Mouse (Mus musculus): ENCODE results near the gene Ube2n. TPM values are rescaled to one million over a fixed set of nuclear protein-coding genes. Genes with fewer than 3 reads are reported as not detected.

The Ube2n gene
- polyA plus RNA-seq, 1 experiment from 2014 or later = 255 TPM

- no peaks in the 10 kb centered on the region for H3K27me3 ChIP-seq (ENCODE audit: control insufficient read depth, insufficient read depth, low read length)
- no peak overlapping the region for H3K27ac ChIP-seq (replicated peaks in 1 of 2; ENCODE audit: control insufficient read depth in 1 of 2, insufficient read depth in 1 of 2, low read depth in 2 of 2, low read length in 2 of 2)
- H3K4me3 ChIP-seq (ENCODE audit: control insufficient read depth in 1 of 2, insufficient read depth in 1 of 2, low read depth in 1 of 2, low read length in 2 of 2) = peak overlapping the region in 1 of 2 experiments; percentile 5; a peak in 2 of 4 replicates
- H3K4me1 ChIP-seq (ENCODE audit: control insufficient read depth in 2 of 2, insufficient read depth in 2 of 2, low read length in 2 of 2) = peaks cover 19 to 48% of the 10 kb centered on the region in 2 experiments
- 76% methylated on average over 9 of the region's 9 CpGs for whole genome bisulfite sequencing
- H3K9me3 ChIP-seq (ENCODE audit: control insufficient read depth, low read length) = no peaks in the 10 kb centered on the region
- H3K36me3 ChIP-seq (ENCODE audit: control insufficient read depth, insufficient read depth, low read length) = 0 out of 2 replicates have a peak, but pooled peaks cover 4% of the 10 kb centered on the region
- ATAC-seq (ENCODE audit: insufficient number of reproducible peaks, insufficient read depth, low FRiP score, low read depth) = no peak
- peak overlapping the region; percentile 26 for H3K4me2 ChIP-seq (ENCODE audit: low read length)
- H3K9ac ChIP-seq (ENCODE audit: low read length) = no peak overlapping the region; the same call in 1 of the 2 replicates
Observed at GRCm38 (mm10) chr10:95560394-95560983, 45.5 kb downstream of the Ube2n start.

DNA sequence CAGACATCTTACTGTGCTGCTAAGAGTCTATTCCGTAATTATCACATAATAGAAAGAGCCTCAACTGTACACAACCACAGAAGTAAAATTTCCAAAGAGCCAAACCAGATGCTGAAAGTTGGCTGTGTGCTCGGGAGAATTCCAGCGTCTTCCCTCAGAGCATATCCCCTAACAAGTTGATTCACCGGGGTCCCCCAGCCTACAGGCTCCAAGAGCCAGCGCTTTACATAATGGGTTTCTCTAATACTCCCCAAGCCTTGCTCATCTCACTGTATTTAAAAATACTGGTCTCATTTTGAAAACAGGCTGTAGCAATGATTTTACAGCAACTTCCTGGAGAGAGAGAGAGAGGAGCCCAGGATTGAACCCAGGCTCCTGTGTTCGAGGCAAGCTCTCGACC, 46.7 kb downstream of the Ube2n start:
- no peak for ATAC-seq (ENCODE audit: insufficient number of reproducible peaks, insufficient read depth, low FRiP score, low read depth)
- Histone ChIP-seq H3K9me3 (ENCODE audit: control insufficient read depth, low read length) (no peaks in the 10 kb centered on the region), H3K36me3 (ENCODE audit: control insufficient read depth, insufficient read depth, low read length) (0 out of 2 replicates have a peak, but pooled peaks cover 4% of the 10 kb centered on the region), H3K4me1 (ENCODE audit: control insufficient read depth in 2 of 2, insufficient read depth in 2 of 2, low read length in 2 of 2) (peaks cover 14 to 42% of the 10 kb centered on the region in 2 experiments), H3K27ac (replicated peaks in 1 of 2; ENCODE audit: control insufficient read depth in 1 of 2, insufficient read depth in 1 of 2, low read depth in 2 of 2, low read length in 2 of 2) (no peak overlapping the region), H3K9ac (ENCODE audit: low read length) (peak overlapping the region; percentile 97), H3K4me2 (ENCODE audit: low read length) (peak overlapping the region; percentile 85), H3K27me3 (ENCODE audit: control insufficient read depth, insufficient read depth, low read length) (no peaks in the 10 kb centered on the region), H3K4me3 (ENCODE audit: control insufficient read depth in 1 of 2, insufficient read depth in 1 of 2, low read depth in 1 of 2, low read length in 2 of 2) (peak overlapping the region; percentile 96 to 99)
- 43% methylated on average over 7 of the region's 7 CpGs for whole genome bisulfite sequencing

DNA sequence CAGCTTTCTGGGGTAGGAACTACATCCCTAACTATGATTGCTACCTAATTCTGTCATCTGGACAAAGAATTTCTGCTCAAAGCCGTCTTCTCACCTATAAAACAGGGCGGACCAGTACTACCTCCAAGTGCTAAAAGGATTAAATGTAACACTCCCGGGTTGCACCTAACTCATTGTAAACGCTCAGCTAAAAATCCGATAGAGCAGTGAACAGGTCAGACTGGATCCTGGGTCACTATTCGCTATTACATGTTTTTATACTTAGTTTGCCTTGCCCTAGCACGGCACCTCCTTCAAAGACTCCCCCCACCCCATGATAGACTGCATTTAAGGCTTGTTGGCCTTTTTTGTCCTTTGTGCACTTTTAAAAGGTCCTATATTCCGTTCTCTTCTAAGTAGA, 47.5 kb downstream of the Ube2n start:
- 0 out of 2 replicates have a peak, but pooled peaks cover 4% of the 10 kb centered on the region for H3K36me3 ChIP-seq (ENCODE audit: control insufficient read depth, insufficient read depth, low read length)
- H3K9ac ChIP-seq (ENCODE audit: low read length) = peak overlapping the region; percentile 97
- peaks cover 14 to 41% of the 10 kb centered on the region in 2 experiments for H3K4me1 ChIP-seq (ENCODE audit: control insufficient read depth in 2 of 2, insufficient read depth in 2 of 2, low read length in 2 of 2)
- peak overlapping the region; percentile 30 to 93; a peak in 3 of 4 replicates for H3K27ac ChIP-seq (replicated peaks in 1 of 2; ENCODE audit: control insufficient read depth in 1 of 2, insufficient read depth in 1 of 2, low read depth in 2 of 2, low read length in 2 of 2)
- WGBS = 5% methylated on average over 8 of the region's 8 CpGs
- H3K9me3 ChIP-seq (ENCODE audit: control insufficient read depth, low read length) = no peaks in the 10 kb centered on the region
- ATAC-seq (ENCODE audit: insufficient number of reproducible peaks, insufficient read depth, low FRiP score, low read depth) = no peak
- H3K27me3 ChIP-seq (ENCODE audit: control insufficient read depth, insufficient read depth, low read length) = no peaks in the 10 kb centered on the region
- peak overlapping the region; percentile 96 to 99 for H3K4me3 ChIP-seq (ENCODE audit: control insufficient read depth in 1 of 2, insufficient read depth in 1 of 2, low read depth in 1 of 2, low read length in 2 of 2)
- peak overlapping the region; percentile 85 for H3K4me2 ChIP-seq (ENCODE audit: low read length)

GRCm38 (mm10) chr10:95562859-95563841, 48.2 kb downstream of the Ube2n start:
- peaks cover 14 to 41% of the 10 kb centered on the region in 2 experiments for H3K4me1 ChIP-seq (ENCODE audit: control insufficient read depth in 2 of 2, insufficient read depth in 2 of 2, low read length in 2 of 2)
- H3K36me3 ChIP-seq (ENCODE audit: control insufficient read depth, insufficient read depth, low read length) = 0 out of 2 replicates have a peak, but pooled peaks cover 4% of the 10 kb centered on the region
- peak overlapping the region; percentile 96 to 99 for H3K4me3 ChIP-seq (ENCODE audit: control insufficient read depth in 1 of 2, insufficient read depth in 1 of 2, low read depth in 1 of 2, low read length in 2 of 2)
- peak overlapping the region; percentile 85 for H3K4me2 ChIP-seq (ENCODE audit: low read length)
- ATAC-seq (ENCODE audit: insufficient number of reproducible peaks, insufficient read depth, low FRiP score, low read depth) = peak; percentile 42
- H3K27me3 ChIP-seq (ENCODE audit: control insufficient read depth, insufficient read depth, low read length) = no peaks in the 10 kb centered on the region
- no peaks in the 10 kb centered on the region for H3K9me3 ChIP-seq (ENCODE audit: control insufficient read depth, low read length)
- H3K9ac ChIP-seq (ENCODE audit: low read length) = peak overlapping the region; percentile 97
- WGBS = under 1% methylated on average over 56 of the region's 65 CpGs
- peak overlapping the region; percentile 87 to 93 for H3K27ac ChIP-seq (replicated peaks in 1 of 2; ENCODE audit: control insufficient read depth in 1 of 2, insufficient read depth in 1 of 2, low read depth in 2 of 2, low read length in 2 of 2)

- no peaks in the 10 kb centered on the region for H3K27me3 ChIP-seq (ENCODE audit: control insufficient read depth, insufficient read depth, low read length)
- H3K27ac ChIP-seq (replicated peaks in 1 of 2; ENCODE audit: control insufficient read depth in 1 of 2, insufficient read depth in 1 of 2, low read depth in 2 of 2, low read length in 2 of 2) = peak within 1 kb of the TSS; percentile 87 to 93
- peak within 1 kb of the TSS; percentile 96 to 99 for H3K4me3 ChIP-seq (ENCODE audit: control insufficient read depth in 1 of 2, insufficient read depth in 1 of 2, low read depth in 1 of 2, low read length in 2 of 2)
- peak within 1 kb of the TSS; percentile 97 for H3K9ac ChIP-seq (ENCODE audit: low read length)
- ATAC-seq (ENCODE audit: insufficient number of reproducible peaks, insufficient read depth, low FRiP score, low read depth) = peak; percentile 92
- peaks cover 14 to 34% of the 10 kb centered on the region in 2 experiments for H3K4me1 ChIP-seq (ENCODE audit: control insufficient read depth in 2 of 2, insufficient read depth in 2 of 2, low read length in 2 of 2)
- H3K4me2 ChIP-seq (ENCODE audit: low read length) = peak within 1 kb of the TSS; percentile 85
- no peaks in the 10 kb centered on the region for H3K9me3 ChIP-seq (ENCODE audit: control insufficient read depth, low read length)
- WGBS = 2% methylated on average over 69 of the region's 97 CpGs
- H3K36me3 ChIP-seq (ENCODE audit: control insufficient read depth, insufficient read depth, low read length) = 0 out of 2 replicates have a peak, but pooled peaks cover 4% of the 10 kb centered on the region
Observed at GRCm38 (mm10) chr10:95563851-95564845, 49.2 kb downstream of the Ube2n start, which contains the start of gene Nudt4. Gene Nudt4 (minus strand): TSS chr10:95564146.

DNA sequence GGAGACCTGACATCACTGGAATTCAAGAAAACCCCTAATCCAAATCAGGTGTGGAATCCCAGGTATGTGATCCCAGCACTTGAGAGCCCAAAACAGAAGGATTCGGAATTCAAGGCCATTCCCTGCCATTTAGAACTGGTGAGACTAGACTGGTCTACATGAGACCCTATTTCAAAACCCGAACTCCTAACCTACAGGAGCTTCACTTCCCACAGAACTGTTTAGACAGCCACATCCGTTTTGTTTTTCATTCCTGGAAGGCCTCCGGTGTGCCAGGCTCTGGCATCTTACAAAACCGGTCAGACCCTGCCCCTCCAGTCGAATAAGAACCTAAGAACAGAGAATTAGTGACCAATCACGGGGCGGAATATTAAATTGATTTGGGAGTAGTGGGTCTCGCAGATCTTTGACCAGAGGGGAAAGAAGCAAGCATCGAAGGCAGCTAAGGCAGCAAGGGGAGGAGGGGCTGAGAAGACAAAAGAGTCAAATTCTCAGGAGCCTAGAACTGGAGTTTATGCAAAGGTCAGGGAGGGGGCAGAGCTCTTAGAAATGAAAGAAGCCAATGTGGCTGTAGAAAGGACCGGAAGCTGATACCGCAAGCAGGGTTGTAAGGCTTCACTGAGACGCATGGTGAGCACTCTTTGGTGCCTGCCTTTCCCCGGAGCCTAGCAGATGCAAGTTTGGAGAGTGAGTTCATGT, 50.4 kb downstream of the Ube2n start:
- no peak overlapping the region for H3K9ac ChIP-seq (ENCODE audit: low read length)
- WGBS = 31% methylated on average over 14 of the region's 14 CpGs
- H3K4me3 ChIP-seq (ENCODE audit: control insufficient read depth in 1 of 2, insufficient read depth in 1 of 2, low read depth in 1 of 2, low read length in 2 of 2) = no peak overlapping the region
- H3K4me2 ChIP-seq (ENCODE audit: low read length) = peak overlapping the region; percentile 5
- H3K36me3 ChIP-seq (ENCODE audit: control insufficient read depth, insufficient read depth, low read length) = no peaks in the 10 kb centered on the region
- ATAC-seq (ENCODE audit: insufficient number of reproducible peaks, insufficient read depth, low FRiP score, low read depth) = no peak
- no peaks in the 10 kb centered on the region for H3K9me3 ChIP-seq (ENCODE audit: control insufficient read depth, low read length)
- H3K4me1 ChIP-seq (ENCODE audit: control insufficient read depth in 2 of 2, insufficient read depth in 2 of 2, low read length in 2 of 2) = peaks cover 12 to 26% of the 10 kb centered on the region in 2 experiments
- H3K27ac ChIP-seq (replicated peaks in 1 of 2; ENCODE audit: control insufficient read depth in 1 of 2, insufficient read depth in 1 of 2, low read depth in 2 of 2, low read length in 2 of 2) = no peak overlapping the region
- no peaks in the 10 kb centered on the region for H3K27me3 ChIP-seq (ENCODE audit: control insufficient read depth, insufficient read depth, low read length)
